Mouse (Mus musculus) splenic B cell, adult 2 months (primary cell): Measurements from ENCODE around the gene Irak2.
A peak's percentile ranks its signal among the peaks of the same experiment; 100 is the strongest.
"Not testable (repeated sequence)": the region's sequence is repeated elsewhere in the genome, so short reads cannot be mapped to it uniquely, and the experiment has no call there.

Source experiments
- DNase-seq: peaks from one replicate; pipeline ENCODE4 v3.0.0-alpha.2; 2011; ENCODE audit warnings: low read depth, low spot score
- H3K27me3 ChIP-seq: 2 replicates; pipeline ENCODE4 v1.6.1; 2012; ENCODE audit warnings: mild to moderate bottlenecking, low read length, moderate library complexity, mixed read lengths; ENCODE audit not compliant: control insufficient read depth, poor library complexity, insufficient read depth, severe bottlenecking
- H3K36me3 ChIP-seq: 2 replicates; pipeline ENCODE4 v1.6.1; 2012; ENCODE audit warnings: mild to moderate bottlenecking, low read length, moderate library complexity, mixed read lengths; ENCODE audit not compliant: control insufficient read depth, poor library complexity, insufficient read depth, severe bottlenecking

Gene Irak2

GRCm38 (mm10) chr6:113690400-113691083 is 52.3 kb downstream of the Irak2 start:
- DNase-seq = no peak
- Histone ChIP-seq H3K27me3 (no peaks in the 10 kb centered on the region), H3K36me3 (peaks cover 13% of the 10 kb centered on the region)

GRCm38 (mm10) chr6:113691084-113691462 is 52.8 kb downstream of the Irak2 start:
- DNase-seq = peak; percentile 40
- H3K27me3 ChIP-seq = no peaks in the 10 kb centered on the region
- H3K36me3 ChIP-seq = peaks cover 10% of the 10 kb centered on the region

- Histone ChIP-seq H3K36me3 (peaks cover 5% of the 10 kb centered on the region), H3K27me3 (no peaks in the 10 kb centered on the region)
- peak; percentile 80 for DNase-seq
These were observed 54.4 kb downstream of the Irak2 start for GRCm38 (mm10) chr6:113692661-113693133.

- no peaks in the 10 kb centered on the region for H3K27me3 ChIP-seq
- peaks cover 4% of the 10 kb centered on the region for H3K36me3 ChIP-seq
- DNase-seq = no peak
These were observed 55.1 kb downstream of the Irak2 start for GRCm38 (mm10) chr6:113693377-113693776.

GRCm38 (mm10) chr6:113695203-113695602 is 56.9 kb downstream of the Irak2 start:
- peaks cover 4% of the 10 kb centered on the region for H3K36me3 ChIP-seq
- DNase-seq = no peak
- H3K27me3 ChIP-seq = no peaks in the 10 kb centered on the region

- no peak for DNase-seq
- peaks cover 4% of the 10 kb centered on the region for H3K36me3 ChIP-seq
- no peaks in the 10 kb centered on the region for H3K27me3 ChIP-seq
These were observed 57.6 kb downstream of the Irak2 start for GRCm38 (mm10) chr6:113695766-113696355.

- DNase-seq = peak; percentile 99
- peaks cover 6% of the 10 kb centered on the region for H3K36me3 ChIP-seq
- no peaks in the 10 kb centered on the region for H3K27me3 ChIP-seq
These were observed 58.4 kb downstream of the Irak2 start, which contains the start of gene Tatdn2 for GRCm38 (mm10) chr6:113696582-113697221. Tatdn2 (plus strand) TSS chr6:113697050.

GRCm38 (mm10) chr6:113697222-113698205 is 59.2 kb downstream of the Irak2 start:
- no peaks in the 10 kb centered on the region for H3K27me3 ChIP-seq
- peak; percentile 55 for DNase-seq
- H3K36me3 ChIP-seq = peaks cover 9% of the 10 kb centered on the region

- no peak for DNase-seq
- H3K27me3 ChIP-seq = no peaks in the 10 kb centered on the region
- peaks cover 31% of the 10 kb centered on the region for H3K36me3 ChIP-seq
These were observed 74.5 kb downstream of the Irak2 start for GRCm38 (mm10) chr6:113712718-113713117.

- not testable (repeated sequence) for DNase-seq, H3K27me3 ChIP-seq
- peaks cover 25% of the 10 kb centered on the region for H3K36me3 ChIP-seq
These were observed 75.1 kb downstream of the Irak2 start for GRCm38 (mm10) chr6:113713389-113713788.

GRCm38 (mm10) chr6:113714276-113714675 is 76.0 kb downstream of the Irak2 start:
- Histone ChIP-seq H3K27me3 (no peaks in the 10 kb centered on the region), H3K36me3 (peaks cover 20% of the 10 kb centered on the region)
- peak; percentile 60 for DNase-seq

GRCm38 (mm10) chr6:113714797-113715196 is 76.5 kb downstream of the Irak2 start:
- no peak for DNase-seq
- Histone ChIP-seq H3K36me3 (peaks cover 18% of the 10 kb centered on the region), H3K27me3 (no peaks in the 10 kb centered on the region)

GRCm38 (mm10) chr6:113717541-113717940 is 79.3 kb downstream of the Irak2 start:
- Histone ChIP-seq H3K27me3 (no peaks in the 10 kb centered on the region), H3K36me3 (peaks cover 4% of the 10 kb centered on the region; the same call in 1 of the 2 replicates)
- DNase-seq = no peak

- DNase-seq = no peak
- peaks cover 5% of the 10 kb centered on the region; the same call in 1 of the 2 replicates for H3K36me3 ChIP-seq
- H3K27me3 ChIP-seq = no peaks in the 10 kb centered on the region
These were observed 81.6 kb downstream of the Irak2 start, which contains the start of gene Ghrl for GRCm38 (mm10) chr6:113719878-113720277. Ghrl (minus strand) TSS chr6:113719880.
